Mouse (Mus musculus) forebrain, embryonic 10.5 days (tissue): Measurements from ENCODE around the gene Fam240b. TPM values are rescaled to one million over a fixed set of nuclear protein-coding genes. Genes with fewer than 3 reads are reported as not detected.

Experiments used
- DNase-seq: peaks from one replicate; pipeline ENCODE4 v3.0.0-alpha.2; 2017; ENCODE audit warnings: low spot score; ENCODE audit errors: extremely low spot score
- H3K27ac ChIP-seq: fragments of 300-500 bp; sonication (generic); 2 replicates; pipeline ENCODE4 v1.5.1; 2016; ENCODE audit warnings: mild to moderate bottlenecking
- H3K27me3 ChIP-seq: fragments of 300-500 bp; sonication (generic); 2 replicates; pipeline ENCODE4 v1.6.1; 2016; ENCODE audit warnings: mild to moderate bottlenecking; ENCODE audit not compliant: poor library complexity, severe bottlenecking
- H3K36me3 ChIP-seq: fragments of 300-500 bp; sonication (generic); replicated peaks from 2 replicates; pipeline ENCODE4 v1.6.1; 2016; ENCODE audit warnings: mild to moderate bottlenecking, moderate library complexity
- H3K4me1 ChIP-seq: fragments of 300-500 bp; sonication (generic); 2 replicates; pipeline ENCODE4 v1.6.1; 2016
- H3K4me3 ChIP-seq: fragments of 300-500 bp; sonication (generic); 2 replicates; pipeline ENCODE4 v1.5.1; 2016; ENCODE audit warnings: mild to moderate bottlenecking, moderate library complexity
- H3K9me3 ChIP-seq: fragments of 300-500 bp; sonication (generic); 2 replicates; pipeline ENCODE4 v1.6.1; 2016; ENCODE audit warnings: mild to moderate bottlenecking, moderate library complexity
- WGBS: fragments of 180-500 bp; shearing (Covaris S2); methylation state at CpG from one replicate; pipeline ENCODE4 v1.1.7; 2016; 5-methylcytosine and 5-hydroxymethylcytosine counted together
- polyA plus RNA-seq: library from polyadenylated mRNA; unstranded; fragments of >200 nt; fragmentation: Nextera tagmentation; extraction: Ambion mirVana; gene quantifications from 2 replicates; pipeline ENCODE4 v1.2.1, GENCODE M21; 2016

Gene Fam240b
- not detected in 2 replicates for polyA plus RNA-seq

DNA sequence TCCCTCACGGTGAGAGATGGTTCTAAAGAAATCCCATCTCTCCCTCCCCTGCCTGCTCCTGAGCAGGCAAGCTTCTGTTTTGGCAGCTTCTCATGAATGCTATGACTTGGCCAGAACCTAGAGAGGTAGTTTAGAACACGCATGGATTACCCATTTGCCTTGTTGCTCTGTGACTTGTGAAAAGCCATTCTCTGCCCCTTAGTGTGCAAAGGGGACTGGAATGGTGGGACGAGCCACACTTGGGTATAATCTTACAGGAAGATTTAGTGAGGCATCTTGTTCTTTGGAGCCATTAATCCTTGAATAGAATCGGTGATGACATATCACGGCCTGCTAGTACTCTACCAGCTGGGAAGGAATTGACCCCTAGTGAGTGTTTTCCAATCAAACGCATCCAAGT, at the start of gene Fam240b:
TSS of gene Fam240b (minus strand) at position 101 of the 400 bp plus-strand sequence.
- no peak within 1 kb of the TSS for H3K4me3 ChIP-seq
- H3K27me3 ChIP-seq, result no peaks in the 10 kb centered on the region
- no peak within 1 kb of the TSS for H3K27ac ChIP-seq
- 92% methylated on average over 6 of the region's 6 CpGs for WGBS
- no peaks in the 10 kb centered on the region for H3K4me1 ChIP-seq
- no peak for DNase-seq
- H3K36me3 ChIP-seq, result no peaks in the 10 kb centered on the region
- no peaks in the 10 kb centered on the region for H3K9me3 ChIP-seq

GRCm38 (mm10) chr13:64530139-64530538, 32.5 kb upstream of the Fam240b start:
- 88% methylated on average over 5 of the region's 5 CpGs for WGBS
- Histone ChIP-seq H3K4me3 (no peak overlapping the region), H3K4me1 (no peaks in the 10 kb centered on the region), H3K27me3 (no peaks in the 10 kb centered on the region), H3K9me3 (no peaks in the 10 kb centered on the region), H3K36me3 (no peaks in the 10 kb centered on the region), H3K27ac (no peak overlapping the region)
- no peak for DNase-seq

DNA sequence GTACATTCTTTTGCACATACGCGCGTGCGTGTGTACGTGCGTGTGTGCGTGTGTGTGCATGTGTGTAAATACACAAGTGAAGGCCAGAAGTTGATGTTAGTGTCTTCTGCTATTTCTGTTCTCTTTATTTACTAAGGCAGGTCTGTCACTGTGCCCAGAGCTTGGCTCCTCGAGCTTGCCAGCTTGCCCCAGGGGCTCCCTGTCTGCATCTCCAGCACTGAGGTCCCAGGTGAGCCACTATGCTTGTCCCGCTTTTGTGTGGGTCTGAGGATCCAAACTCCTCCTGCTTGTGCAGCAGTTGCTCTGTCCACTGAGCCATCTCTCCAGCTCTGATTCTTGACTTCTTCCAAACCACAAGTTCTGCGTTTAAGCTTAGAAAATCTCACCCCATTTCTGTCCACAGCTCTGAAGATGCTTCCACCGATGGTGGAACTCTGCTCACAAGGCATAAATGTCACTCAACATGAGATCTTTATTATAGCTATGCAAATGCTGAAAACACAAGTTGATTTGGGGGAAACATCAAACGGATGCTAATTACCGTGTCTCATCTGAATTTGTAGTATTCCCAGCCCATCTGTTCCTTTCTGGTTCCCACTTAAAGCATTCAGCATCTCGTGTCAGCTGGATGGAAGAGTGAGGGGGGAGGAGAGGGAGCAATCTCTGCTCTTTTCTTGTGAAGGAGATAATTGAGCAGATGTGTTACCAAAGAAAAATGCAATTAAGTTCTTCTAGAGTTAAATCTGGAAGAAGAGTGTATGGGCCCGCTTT, 29.1 kb upstream of the Fam240b start:
- no peak overlapping the region for H3K27ac ChIP-seq
- no peaks in the 10 kb centered on the region for H3K27me3 ChIP-seq
- no peak overlapping the region for H3K4me3 ChIP-seq
- WGBS, result 90% methylated on average over 15 of the region's 15 CpGs
- H3K9me3 ChIP-seq, result no peaks in the 10 kb centered on the region
- no peak for DNase-seq
- no peaks in the 10 kb centered on the region for H3K36me3 ChIP-seq
- H3K4me1 ChIP-seq, result no peaks in the 10 kb centered on the region

- no peak for DNase-seq
- WGBS, result 83% methylated on average over 2 of the region's 2 CpGs
- 0 out of 2 replicates have a peak, but pooled peaks cover 3% of the 10 kb centered on the region for H3K9me3 ChIP-seq
- H3K27ac ChIP-seq, result no peak overlapping the region
- no peaks in the 10 kb centered on the region for H3K36me3 ChIP-seq
- no peaks in the 10 kb centered on the region for H3K27me3 ChIP-seq
- H3K4me1 ChIP-seq, result no peaks in the 10 kb centered on the region
- no peak overlapping the region for H3K4me3 ChIP-seq
These were observed 16.7 kb upstream of the Fam240b start for GRCm38 (mm10) chr13:64514247-64514646.

GRCm38 (mm10) chr13:64511616-64512015, 14.0 kb upstream of the Fam240b start:
- no peak for DNase-seq
- H3K36me3 ChIP-seq, result no peaks in the 10 kb centered on the region
- no peaks in the 10 kb centered on the region for H3K27me3 ChIP-seq
- H3K9me3 ChIP-seq, result 0 out of 2 replicates have a peak, but pooled peaks cover 3% of the 10 kb centered on the region
- no peak overlapping the region for H3K4me3 ChIP-seq
- H3K4me1 ChIP-seq, result no peaks in the 10 kb centered on the region
- H3K27ac ChIP-seq, result no peak overlapping the region

DNA sequence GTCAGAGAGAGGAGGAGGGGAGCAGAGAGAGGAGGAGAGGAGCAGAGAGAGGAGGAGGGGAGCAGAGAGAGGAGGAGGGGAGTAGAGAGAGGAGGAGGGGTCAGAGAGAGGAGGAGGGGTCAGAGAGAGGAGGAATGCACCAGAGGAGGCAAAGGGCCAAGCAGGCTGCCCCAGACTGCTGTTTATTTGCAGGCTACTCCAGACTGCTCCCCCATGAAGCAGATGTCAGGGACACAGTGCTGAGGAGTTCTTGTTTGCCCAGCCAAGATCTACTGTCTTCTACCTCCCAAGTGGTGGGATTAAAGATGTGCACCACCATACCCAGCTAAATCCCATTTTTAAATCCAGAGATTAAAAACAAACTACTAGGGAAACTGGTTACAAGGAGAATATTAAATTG, 9.8 kb upstream of the Fam240b start:
- H3K36me3 ChIP-seq, result no peaks in the 10 kb centered on the region
- no peaks in the 10 kb centered on the region for H3K27me3 ChIP-seq
- H3K4me1 ChIP-seq, result no peaks in the 10 kb centered on the region

GRCm38 (mm10) chr13:64502833-64503232, 5.2 kb upstream of the Fam240b start:
- WGBS, result 86% methylated on average over 3 of the region's 3 CpGs
- H3K9me3 ChIP-seq, result no peaks in the 10 kb centered on the region

More for the DNA sequence above, 9.8 kb upstream of the Fam240b start:
- DNase-seq, result no peak
- H3K9me3 ChIP-seq, result 0 out of 2 replicates have a peak, but pooled peaks cover 2% of the 10 kb centered on the region
- H3K27ac ChIP-seq, result no peak overlapping the region
- no peak overlapping the region for H3K4me3 ChIP-seq

GRCm38 (mm10) chr13:64493586-64493985, 4.0 kb downstream of the Fam240b start:
- Histone ChIP-seq H3K4me1 (no peaks in the 10 kb centered on the region), H3K36me3 (no peaks in the 10 kb centered on the region), H3K4me3 (no peak overlapping the region), H3K27me3 (no peaks in the 10 kb centered on the region), H3K9me3 (no peaks in the 10 kb centered on the region), H3K27ac (no peak overlapping the region)
- 75% methylated on average over 5 of the region's 5 CpGs for WGBS
- no peak for DNase-seq

More at GRCm38 (mm10) chr13:64502833-64503232, 5.2 kb upstream of the Fam240b start:
- Histone ChIP-seq H3K4me3 (no peak overlapping the region), H3K27ac (no peak overlapping the region), H3K27me3 (no peaks in the 10 kb centered on the region), H3K36me3 (no peaks in the 10 kb centered on the region), H3K4me1 (no peaks in the 10 kb centered on the region)
- DNase-seq, result no peak

GRCm38 (mm10) chr13:64489886-64490285, 7.7 kb downstream of the Fam240b start:
- 87% methylated on average over 6 of the region's 6 CpGs for WGBS
- DNase-seq, result no peak

GRCm38 (mm10) chr13:64479960-64480359, 17.6 kb downstream of the Fam240b start:
- Histone ChIP-seq H3K4me1 (no peaks in the 10 kb centered on the region), H3K9me3 (no peaks in the 10 kb centered on the region), H3K27me3 (no peaks in the 10 kb centered on the region), H3K27ac (no peak overlapping the region), H3K36me3 (no peaks in the 10 kb centered on the region), H3K4me3 (no peak overlapping the region)
- WGBS, result 91% methylated on average over 3 of the region's 3 CpGs
- DNase-seq, result no peak

More at GRCm38 (mm10) chr13:64489886-64490285, 7.7 kb downstream of the Fam240b start:
- Histone ChIP-seq H3K36me3 (no peaks in the 10 kb centered on the region), H3K27ac (no peak overlapping the region), H3K9me3 (no peaks in the 10 kb centered on the region), H3K4me1 (no peaks in the 10 kb centered on the region), H3K27me3 (no peaks in the 10 kb centered on the region), H3K4me3 (no peak overlapping the region)

GRCm38 (mm10) chr13:64477968-64478367, 19.6 kb downstream of the Fam240b start:
- Histone ChIP-seq H3K9me3 (no peaks in the 10 kb centered on the region), H3K4me3 (no peak overlapping the region), H3K36me3 (no peaks in the 10 kb centered on the region), H3K27ac (no peak overlapping the region), H3K4me1 (no peaks in the 10 kb centered on the region), H3K27me3 (no peaks in the 10 kb centered on the region)
- no peak for DNase-seq
- 82% methylated on average over 4 of the region's 4 CpGs for WGBS

DNA sequence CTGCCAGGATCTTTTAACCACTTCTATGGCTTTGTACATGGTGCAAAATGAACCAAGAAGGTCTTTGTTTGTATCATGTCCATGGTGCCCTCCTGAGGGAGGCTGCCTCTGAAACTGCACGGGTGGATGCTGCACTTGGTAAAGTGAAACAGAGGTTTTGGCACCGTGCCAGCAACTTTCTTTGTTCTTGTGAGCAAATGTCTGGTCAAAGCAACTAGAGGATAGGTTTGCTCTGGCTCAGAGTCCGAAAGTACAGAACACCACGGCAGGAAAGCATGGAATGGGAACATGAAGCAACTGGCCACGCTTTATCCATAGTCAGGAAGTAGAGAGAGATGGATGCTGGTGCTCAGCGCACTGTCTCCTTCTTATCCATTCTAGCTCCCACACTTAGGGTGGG, 29.7 kb downstream of the Fam240b start:
- Histone ChIP-seq H3K27ac (no peak overlapping the region), H3K4me1 (no peaks in the 10 kb centered on the region), H3K27me3 (no peaks in the 10 kb centered on the region), H3K36me3 (no peaks in the 10 kb centered on the region), H3K9me3 (no peaks in the 10 kb centered on the region), H3K4me3 (no peak overlapping the region)
- no peak for DNase-seq
- WGBS, result 88% methylated on average over 6 of the region's 6 CpGs

DNA sequence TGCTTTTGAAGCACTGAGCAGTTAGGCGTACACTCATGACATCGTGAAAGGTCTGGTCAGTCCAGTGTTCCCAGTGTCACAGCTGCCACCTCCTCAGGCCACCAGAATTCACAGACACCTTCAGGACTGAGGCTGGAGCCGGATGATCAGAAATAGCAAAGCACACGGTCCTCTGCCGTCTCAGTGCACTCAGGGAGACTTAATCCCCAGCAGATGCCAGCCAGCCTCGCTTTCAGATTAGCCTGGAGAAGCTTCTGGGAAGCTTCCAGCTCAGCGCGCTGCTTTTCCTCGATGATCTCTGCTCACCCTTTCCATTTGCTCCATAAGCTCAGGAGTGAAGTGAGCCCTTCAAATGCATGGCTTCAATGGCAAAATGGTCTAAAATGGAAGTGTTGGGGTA, 32.4 kb downstream of the Fam240b start:
- Histone ChIP-seq H3K9me3 (0 out of 2 replicates have a peak, but pooled peaks cover 4% of the 10 kb centered on the region), H3K36me3 (no peaks in the 10 kb centered on the region), H3K4me3 (no peak overlapping the region), H3K27ac (no peak overlapping the region), H3K4me1 (no peaks in the 10 kb centered on the region), H3K27me3 (no peaks in the 10 kb centered on the region)
- WGBS, result 75% methylated on average over 9 of the region's 9 CpGs
- DNase-seq, result no peak
